10 mouse cellular contexts compared by ENCODE assay signal in the genomic region with DNA sequence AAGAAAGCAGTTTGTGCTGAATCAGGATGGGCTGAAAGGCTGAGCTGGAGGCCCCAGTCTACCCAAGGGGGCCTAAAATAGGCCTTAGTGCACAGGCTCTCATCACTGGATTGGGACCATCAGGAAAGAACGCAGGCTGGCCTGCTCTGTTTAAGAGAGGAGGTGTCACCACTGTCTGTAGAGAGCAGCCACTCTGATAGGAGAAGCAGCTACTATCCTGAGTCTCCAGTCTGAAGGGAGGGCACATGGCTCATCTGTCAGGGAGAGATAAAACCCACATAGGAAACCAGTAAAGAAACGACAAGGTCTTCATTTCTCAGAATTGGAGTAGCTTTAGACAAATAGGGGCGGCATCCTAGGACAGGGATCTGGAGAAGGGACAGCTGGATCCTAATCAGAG. TPM values are rescaled to one million over a fixed set of nuclear protein-coding genes. Genes with fewer than 3 reads are reported as not detected.
A peak's percentile ranks its signal among the peaks of the same experiment; 100 is the strongest.
DNase-seq lines count a peak whose midpoint lies in the region; ATAC-seq and TF ChIP-seq lines count a peak whose summit lies in the region.
"Had no signal": no experiment of that assay in that cellular context is flagged by ENCODE, and none has a peak within 500 bp of the region (broad histone marks: within the 10 kb centered on the region; RNA-seq: fewer than 3 reads in every experiment).

No protein-coding gene starts in this region.

- H3K27ac ChIP-seq in MEL (ENCODE audit: control insufficient read depth, low read depth, low read length), result peak overlapping the region; percentile 99
- no peak overlapping the region for H3K27ac ChIP-seq in embryonic facial prominence, embryonic 11.5 days (replicated peaks; ENCODE audit: low read depth, low read length)
- peak overlapping the region; percentile 41 for H3K27ac ChIP-seq in hindbrain, postnatal 0 days
- peak overlapping the region; percentile 76 for H3K27ac ChIP-seq in midbrain, embryonic 12.5 days (replicated peaks)

- no peak for ATAC-seq in embryonic facial prominence, embryonic 11.5 days (replicated peaks; ENCODE audit: insufficient number of reproducible peaks, low FRiP score, low TSS enrichment, low read depth)
- ATAC-seq in hindbrain, postnatal 0 days, result no peak
- no peak for ATAC-seq in midbrain, embryonic 12.5 days (ENCODE audit: low FRiP score, low read depth)

- 71% methylated on average over 3 of the region's 3 CpGs for WGBS in embryonic facial prominence, embryonic 11.5 days
- WGBS in hindbrain, postnatal 0 days, result 43% methylated on average over 3 of the region's 3 CpGs
- 54% methylated on average over 3 of the region's 3 CpGs for WGBS in midbrain, embryonic 12.5 days

- peak overlapping the region; percentile 54 for H3K4me2 ChIP-seq in embryonic facial prominence, embryonic 11.5 days (ENCODE audit: low read depth, low read length)
- H3K4me2 ChIP-seq in hindbrain, postnatal 0 days (ENCODE audit: low read depth, low read length), result peak overlapping the region; percentile 79
- peak overlapping the region; percentile 80 for H3K4me2 ChIP-seq in midbrain, embryonic 12.5 days (replicated peaks)

- H3K79me2 ChIP-seq in MEL (ENCODE audit: control insufficient read depth, insufficient read depth, low read length, poor library complexity), result peaks cover 25% of the 10 kb centered on the region

- TF ChIP-seq RAD21 in MEL (IDR thresholded peaks at IDR 0.05; ENCODE audit: low read depth, low read length), result no peak

- TF ChIP-seq POLR2A in MEL (IDR thresholded peaks at IDR 0.05; ENCODE audit: control insufficient read depth in 1 of 2, insufficient read depth in 1 of 2, low read depth in 1 of 2, low read length in 2 of 2, poor library complexity in 1 of 2), result peak in 1 of 2 experiments; percentile 96; a peak in 2 of 4 replicates

- TF ChIP-seq CTCF in MEL (IDR thresholded peaks at IDR 0.05 in 2 of 3, conservative IDR thresholded peaks at IDR 0.05 in 1 of 3; ENCODE audit: control insufficient read depth in 1 of 3, insufficient read depth in 1 of 3, low read depth in 2 of 3, low read length in 3 of 3, poor library complexity in 1 of 3, severe bottlenecking in 1 of 3), result no peak
- TF ChIP-seq CTCF in hindbrain, postnatal 0 days (IDR thresholded peaks at IDR 0.05; ENCODE audit: low read depth), result no peak

- H3K9ac ChIP-seq in MEL (ENCODE audit: control insufficient read depth, low read depth, low read length, poor library complexity, severe bottlenecking), result peak overlapping the region; percentile 91
- H3K9ac ChIP-seq in embryonic facial prominence, embryonic 11.5 days (replicated peaks; ENCODE audit: low read length), result no peak overlapping the region; the same call in 1 of the 2 replicates
- H3K9ac ChIP-seq in hindbrain, postnatal 0 days (replicated peaks; ENCODE audit: low read length), result peak overlapping the region; percentile 97
- H3K9ac ChIP-seq in midbrain, embryonic 12.5 days (replicated peaks), result peak overlapping the region; percentile 99; the same call in 1 of the 2 replicates

- H3K9me3 ChIP-seq in MEL (replicated peaks; ENCODE audit: insufficient read depth, low read length), result no peaks in the 10 kb centered on the region
- H3K9me3 ChIP-seq in embryonic facial prominence, embryonic 11.5 days (replicated peaks; ENCODE audit: control insufficient read depth, low read length), result no peaks in the 10 kb centered on the region
- H3K9me3 ChIP-seq in hindbrain, postnatal 0 days (ENCODE audit: low read length), result no peaks in the 10 kb centered on the region
- H3K9me3 ChIP-seq in midbrain, embryonic 12.5 days, result no peaks in the 10 kb centered on the region

- H3K27me3 ChIP-seq in MEL (ENCODE audit: control insufficient read depth in 1 of 2, insufficient read depth in 2 of 2, low read length in 2 of 2), result no peaks in the 10 kb centered on the region
- no peaks in the 10 kb centered on the region for H3K27me3 ChIP-seq in embryonic facial prominence, embryonic 11.5 days (ENCODE audit: control insufficient read depth, insufficient read depth, low read length)
- H3K27me3 ChIP-seq in hindbrain, postnatal 0 days (ENCODE audit: insufficient read depth, low read length), result no peaks in the 10 kb centered on the region
- H3K27me3 ChIP-seq in midbrain, embryonic 12.5 days, result no peaks in the 10 kb centered on the region

- H3K36me3 ChIP-seq in MEL (ENCODE audit: control insufficient read depth in 1 of 2, insufficient read depth in 2 of 2, low read length in 2 of 2), result peaks cover 0 to 34% of the 10 kb centered on the region in 2 experiments
- H3K36me3 ChIP-seq in embryonic facial prominence, embryonic 11.5 days (replicated peaks; ENCODE audit: control insufficient read depth, insufficient read depth, low read depth, low read length), result peaks cover 2% of the 10 kb centered on the region; the same call in 1 of the 2 replicates
- peaks cover 13% of the 10 kb centered on the region for H3K36me3 ChIP-seq in hindbrain, postnatal 0 days (ENCODE audit: insufficient read depth, low read length)
- H3K36me3 ChIP-seq in midbrain, embryonic 12.5 days, result peaks cover 33% of the 10 kb centered on the region

- peak; percentile 98 for DNase-seq in MEL (ENCODE audit: low read depth, low spot score)
- no peak for DNase-seq in embryonic facial prominence, embryonic 11.5 days (ENCODE audit: low spot score)
- no peak for DNase-seq in hindbrain, postnatal 0 days (ENCODE audit: low spot score)
- DNase-seq in layer of hippocampus, postnatal 14 days (ENCODE audit: low spot score in 2 of 2), result no peak
- no peak for DNase-seq in layer of hippocampus, adult 9-11 months
- DNase-seq in adrenal gland, adult 2 months, result no peak
- DNase-seq in heart, adult 18-20 months, result no peak
- DNase-seq: kidney, adult 18-20 months had no signal

- H3K4me1 ChIP-seq in MEL (ENCODE audit: control insufficient read depth in 1 of 2, insufficient read depth in 2 of 2, low read length in 2 of 2), result peaks cover 8 to 52% of the 10 kb centered on the region in 2 experiments
- H3K4me1 ChIP-seq in embryonic facial prominence, embryonic 11.5 days (ENCODE audit: control insufficient read depth, insufficient read depth, low read length), result peaks cover 8% of the 10 kb centered on the region
- peaks cover 32% of the 10 kb centered on the region for H3K4me1 ChIP-seq in hindbrain, postnatal 0 days (ENCODE audit: insufficient read depth, low read length)
- peaks cover 58% of the 10 kb centered on the region for H3K4me1 ChIP-seq in midbrain, embryonic 12.5 days

- TF ChIP-seq EP300 in MEL (IDR thresholded peaks at IDR 0.05; ENCODE audit: low read depth in 1 of 2, low read length in 2 of 2), result peak; percentile 97 to 99

- H3K4me3 ChIP-seq in MEL (ENCODE audit: control insufficient read depth in 1 of 2, insufficient read depth in 1 of 2, low read depth in 2 of 2, low read length in 2 of 2), result peak overlapping the region; percentile 70 to 80; a peak in 3 of 4 replicates
- H3K4me3 ChIP-seq in embryonic facial prominence, embryonic 11.5 days (ENCODE audit: low read depth, low read length), result no peak overlapping the region
- H3K4me3 ChIP-seq in hindbrain, postnatal 0 days (ENCODE audit: low read length), result peak overlapping the region; percentile 93
- H3K4me3 ChIP-seq in midbrain, embryonic 12.5 days, result peak overlapping the region; percentile 85

RNA-seq across cellular contexts. Expression of gene Samd14, which starts 2.4 kb away (rescaled TPM):
- 35.8 and 57.6 TPM in 2 replicates for total RNA-seq in MEL (2012; rRNA removed)
- 1,000 to 10,000 TPM in 1 of 2 experiments, 100 to 1,000 TPM in 1; 101 to 1,219 TPM for polyA plus RNA-seq in MEL (2012; ENCODE audit: insufficient read depth in 1 of 2, insufficient read length in 2 of 2, low read depth in 1 of 2, low replicate concordance in 2 of 2, missing spikeins in 1 of 2)
- polyA plus RNA-seq in embryonic facial prominence, embryonic 11.5 days (2014; fragmentation: Nextera tagmentation; extraction: Ambion mirVana), result 31.1 and 33.9 TPM in 2 replicates
- total RNA-seq in hindbrain, postnatal 0 days (2014; rRNA removed), result 216 and 223 TPM in 2 replicates
- polyA plus RNA-seq in hindbrain, postnatal 0 days (2015; fragmentation: Nextera tagmentation; extraction: Ambion mirVana), result 128 and 137 TPM in 2 replicates
- 93.5 and 100 TPM in 2 replicates for polyA plus RNA-seq in midbrain, embryonic 12.5 days (2016; fragmentation: Nextera tagmentation; extraction: Ambion mirVana)
- total RNA-seq in layer of hippocampus, postnatal 14 days (2021), result 10 to 100 TPM; 73.6 to 78.1 TPM
- total RNA-seq in adrenal gland, adult 2 months (2021), result 1 to 10 TPM; 2.5 to 4.5 TPM
- polyA plus RNA-seq in adrenal gland, adult 2 months (2012; rRNA removed), result 12.9 and 13.5 TPM in 2 replicates
- 1 to 10 TPM; 1.1 to 1.9 TPM for total RNA-seq in heart, adult 18-20 months (2021)

RNA-seq across cellular contexts. Expression of gene Ppp1r9b, which starts 21.2 kb away (rescaled TPM):
- 113 and 150 TPM in 2 replicates for total RNA-seq in MEL (2012; rRNA removed)
- polyA plus RNA-seq in MEL (2012; ENCODE audit: insufficient read depth in 1 of 2, insufficient read length in 2 of 2, low read depth in 1 of 2, low replicate concordance in 2 of 2, missing spikeins in 1 of 2), result 100 to 1,000 TPM in 1 of 2 experiments, 10 to 100 TPM in 1; 47.0 to 169 TPM
- polyA plus RNA-seq in embryonic facial prominence, embryonic 11.5 days (2014; fragmentation: Nextera tagmentation; extraction: Ambion mirVana), result 9.9 and 10.5 TPM in 2 replicates
- 170 and 190 TPM in 2 replicates for total RNA-seq in hindbrain, postnatal 0 days (2014; rRNA removed)
- polyA plus RNA-seq in hindbrain, postnatal 0 days (2015; fragmentation: Nextera tagmentation; extraction: Ambion mirVana), result 18.8 and 19.4 TPM in 2 replicates
- 15.7 and 17.7 TPM in 2 replicates for polyA plus RNA-seq in midbrain, embryonic 12.5 days (2016; fragmentation: Nextera tagmentation; extraction: Ambion mirVana)
- total RNA-seq in layer of hippocampus, postnatal 14 days (2021), result 100 to 1,000 TPM; 705 to 706 TPM
- total RNA-seq in adrenal gland, adult 2 months (2021), result 100 to 1,000 TPM; 101 to 148 TPM
- polyA plus RNA-seq in adrenal gland, adult 2 months (2012; rRNA removed), result 61.6 and 64.6 TPM in 2 replicates
- total RNA-seq in heart, adult 18-20 months (2021), result 10 to 100 TPM; 44.8 to 47.2 TPM

RNA-seq across cellular contexts. Expression of gene Pdk2, which starts 29.1 kb away (rescaled TPM):
- 0.56 and 0.81 TPM in 2 replicates for total RNA-seq in MEL (2012; rRNA removed)
- polyA plus RNA-seq in MEL (2012; ENCODE audit: insufficient read depth in 1 of 2, insufficient read length in 2 of 2, low read depth in 1 of 2, low replicate concordance in 2 of 2, missing spikeins in 1 of 2), result 1 to 10 TPM in 1 of 2 experiments, not detected in 1; 8.0 TPM
- polyA plus RNA-seq in embryonic facial prominence, embryonic 11.5 days (2014; fragmentation: Nextera tagmentation; extraction: Ambion mirVana), result 15.5 and 17.0 TPM in 2 replicates
- total RNA-seq in hindbrain, postnatal 0 days (2014; rRNA removed), result 25.0 and 32.0 TPM in 2 replicates
- 46.8 and 49.0 TPM in 2 replicates for polyA plus RNA-seq in hindbrain, postnatal 0 days (2015; fragmentation: Nextera tagmentation; extraction: Ambion mirVana)
- 19.1 and 22.7 TPM in 2 replicates for polyA plus RNA-seq in midbrain, embryonic 12.5 days (2016; fragmentation: Nextera tagmentation; extraction: Ambion mirVana)
- 10 to 100 TPM; 90.5 to 91.0 TPM for total RNA-seq in layer of hippocampus, postnatal 14 days (2021)
- total RNA-seq in adrenal gland, adult 2 months (2021), result 100 to 1,000 TPM in 1 of 2 experiments, 10 to 100 TPM in 1; 92.9 to 112 TPM
- polyA plus RNA-seq in adrenal gland, adult 2 months (2012; rRNA removed), result 114 and 118 TPM in 2 replicates
- total RNA-seq in heart, adult 18-20 months (2021), result 100 to 1,000 TPM; 421 to 452 TPM

RNA-seq across cellular contexts. Expression of gene Sgca, which starts 35.9 kb away (rescaled TPM):
- total RNA-seq in MEL (2012; rRNA removed), result not detected in 2 replicates
- polyA plus RNA-seq in MEL (2012; ENCODE audit: insufficient read depth in 1 of 2, insufficient read length in 2 of 2, low read depth in 1 of 2, low replicate concordance in 2 of 2, missing spikeins in 1 of 2), result not detected
- polyA plus RNA-seq in embryonic facial prominence, embryonic 11.5 days (2014; fragmentation: Nextera tagmentation; extraction: Ambion mirVana), result 0.38 and 0.84 TPM in 2 replicates
- 0.36 and 0.52 TPM in 2 replicates for total RNA-seq in hindbrain, postnatal 0 days (2014; rRNA removed)
- 0.26 and 0.28 TPM in 2 replicates for polyA plus RNA-seq in hindbrain, postnatal 0 days (2015; fragmentation: Nextera tagmentation; extraction: Ambion mirVana)
- polyA plus RNA-seq in midbrain, embryonic 12.5 days (2016; fragmentation: Nextera tagmentation; extraction: Ambion mirVana), result not detected in 2 replicates
- under 1 TPM; 0.95 to 0.99 TPM for total RNA-seq in layer of hippocampus, postnatal 14 days (2021)
- total RNA-seq in adrenal gland, adult 2 months (2021), result not detected
- 0.79 and 0.95 TPM in 2 replicates for polyA plus RNA-seq in adrenal gland, adult 2 months (2012; rRNA removed)
- total RNA-seq in heart, adult 18-20 months (2021), result 100 to 1,000 TPM; 182 to 184 TPM
- total RNA-seq: neutrophil, adult 5-6 weeks had no signal

RNA-seq across cellular contexts. Expression of gene Hils1, which starts 44.7 kb away (rescaled TPM):
- total RNA-seq in MEL (2012; rRNA removed), result not detected in 2 replicates
- not detected for polyA plus RNA-seq in MEL (2012; ENCODE audit: insufficient read depth in 1 of 2, insufficient read length in 2 of 2, low read depth in 1 of 2, low replicate concordance in 2 of 2, missing spikeins in 1 of 2)
- polyA plus RNA-seq in embryonic facial prominence, embryonic 11.5 days (2014; fragmentation: Nextera tagmentation; extraction: Ambion mirVana), result not detected in 2 replicates
- not detected in 2 replicates for total RNA-seq in hindbrain, postnatal 0 days (2014; rRNA removed)
- polyA plus RNA-seq in hindbrain, postnatal 0 days (2015; fragmentation: Nextera tagmentation; extraction: Ambion mirVana), result not detected in 2 replicates
- not detected in 2 replicates for polyA plus RNA-seq in midbrain, embryonic 12.5 days (2016; fragmentation: Nextera tagmentation; extraction: Ambion mirVana)
- total RNA-seq in layer of hippocampus, postnatal 14 days (2021), result not detected
- total RNA-seq in adrenal gland, adult 2 months (2021), result not detected
- not detected in 2 replicates for polyA plus RNA-seq in adrenal gland, adult 2 months (2012; rRNA removed)
- total RNA-seq in heart, adult 18-20 months (2021), result not detected
- total RNA-seq: neutrophil, adult 5-6 weeks had no signal

Comparison
In these comparisons a context has a peak if more than half of its experiments do, and no peak if none do; other contexts are left out.
1. RNA of gene Pdk2, which starts 29.1 kb away (total RNA-seq): 421 to 452 TPM in heart, adult 18-20 months, 92.9 to 112 TPM in adrenal gland, adult 2 months, 90.5 to 91.0 TPM in layer of hippocampus, postnatal 14 days and 25.0 to 32.0 TPM in hindbrain, postnatal 0 days; 0.56 to 0.81 TPM in MEL; every median in the first group is over 10 times any median in the second.
2. Peak in every context shown above with its lines, with median percentiles within 50 percentile points of each other: H3K4me2 ChIP-seq.